Mouse (Mus musculus) intestine, embryonic 14.5 days (tissue): ENCODE data around the gene BC030867. TPM values are rescaled to one million over a fixed set of nuclear protein-coding genes. Genes with fewer than 3 reads are reported as not detected.

ENCODE experiments used
- ATAC-seq: fragments of 200-750 bp; cut with Nextera tagmentation; replicated peaks from 2 replicates; pipeline ENCODE4 v1.8.0; 2017; ENCODE audit warnings: low read depth, moderate number of reproducible peaks, moderate TSS enrichment, moderate library complexity; ENCODE audit not compliant: low FRiP score, low TSS enrichment
- DNase-seq: peaks from one replicate; pipeline ENCODE4 v3.0.0-alpha.2; 2018; ENCODE audit warnings: low spot score
- H3K27ac ChIP-seq: fragments of 300-500 bp; sonication (generic); 2 replicates; pipeline ENCODE4 v1.5.1; 2014; ENCODE audit warnings: low read depth, mild to moderate bottlenecking, control low read depth
- H3K27me3 ChIP-seq: fragments of 300-500 bp; sonication (generic); replicated peaks from 2 replicates; pipeline ENCODE4 v1.6.1; 2014; ENCODE audit warnings: low read length, control low read depth; ENCODE audit not compliant: control insufficient read depth, insufficient read depth
- H3K36me3 ChIP-seq: fragments of 300-500 bp; sonication (generic); 2 replicates; pipeline ENCODE4 v1.6.1; 2014; ENCODE audit warnings: low read length, control low read depth; ENCODE audit not compliant: control insufficient read depth, insufficient read depth
- H3K4me1 ChIP-seq: fragments of 300-500 bp; sonication (generic); replicated peaks from 2 replicates; pipeline ENCODE4 v1.6.1; 2014; ENCODE audit warnings: low read length, control low read depth, mixed read lengths; ENCODE audit not compliant: control insufficient read depth, insufficient read depth
- H3K4me2 ChIP-seq: fragments of 300-500 bp; sonication (generic); 2 replicates; pipeline ENCODE4 v1.6.1; 2014; ENCODE audit warnings: low read length
- H3K4me3 ChIP-seq: fragments of 300-500 bp; sonication (generic); 2 replicates; pipeline ENCODE4 v1.5.1; 2014; ENCODE audit warnings: low read depth, low read length, control low read depth, mixed read lengths
- H3K9ac ChIP-seq: fragments of 300-500 bp; sonication (generic); 2 replicates; pipeline ENCODE4 v1.6.1; 2014; ENCODE audit warnings: mild to moderate bottlenecking, low read length
- H3K9me3 ChIP-seq: fragments of 300-500 bp; sonication (generic); 2 replicates; pipeline ENCODE4 v1.6.1; 2016; ENCODE audit warnings: low read length, control low read depth; ENCODE audit not compliant: control insufficient read depth
- WGBS: fragments of 180-500 bp; shearing (Covaris S2); extraction: QIAGEN DNeasy Blood & Tissue Kit; methylation state at CpG from one replicate; pipeline ENCODE4 v1.1.7; 2014; 5-methylcytosine and 5-hydroxymethylcytosine counted together
- polyA plus RNA-seq: library from polyadenylated mRNA; unstranded; fragments of >200 nt; fragmentation: Nextera tagmentation; extraction: Ambion mirVana; gene quantifications from 2 replicates; pipeline ENCODE4 v1.2.1, GENCODE M21; 2014

Gene BC030867
- polyA plus RNA-seq, 1 experiment from 2014 or later: 16.5 TPM

- no peaks in the 10 kb centered on the region for H3K9me3 ChIP-seq
- H3K4me2 ChIP-seq: peak overlapping the region; percentile 69
- peak overlapping the region; percentile 88 for H3K9ac ChIP-seq
- DNase-seq (peak; percentile 51), ATAC-seq (no peak)
- peaks cover 16% of the 10 kb centered on the region for H3K4me1 ChIP-seq
- H3K27me3 ChIP-seq: no peaks in the 10 kb centered on the region
- peaks cover 41% of the 10 kb centered on the region for H3K36me3 ChIP-seq
- peak overlapping the region; percentile 82 for H3K4me3 ChIP-seq
- H3K27ac ChIP-seq: peak overlapping the region; percentile 99
- WGBS: 65% methylated on average over 12 of the region's 12 CpGs
These were observed 46.4 kb downstream of the BC030867 start for GRCm38 (mm10) chr11:102294887-102295597.

- WGBS: under 1% methylated on average over 43 of the region's 73 CpGs
- peak overlapping the region; percentile 69 for H3K4me2 ChIP-seq
These were observed 47.2 kb downstream of the BC030867 start for GRCm38 (mm10) chr11:102295598-102296471.

GRCm38 (mm10) chr11:102296491-102297472 is 48.1 kb downstream of the BC030867 start, which contains the start of gene Atxn7l3:
Gene Atxn7l3 (minus strand): TSS chr11:102296631.
- no peaks in the 10 kb centered on the region for H3K9me3 ChIP-seq
- peak within 1 kb of the TSS; percentile 88 for H3K9ac ChIP-seq
- no peaks in the 10 kb centered on the region for H3K27me3 ChIP-seq
- WGBS: under 1% methylated on average over 66 of the region's 125 CpGs
- H3K27ac ChIP-seq: peak within 1 kb of the TSS; percentile 99
- peaks cover 16% of the 10 kb centered on the region for H3K4me1 ChIP-seq
- H3K4me3 ChIP-seq: peak within 1 kb of the TSS; percentile 82
- DNase-seq (peak; percentile 96), ATAC-seq (peak; percentile 93)
- peak within 1 kb of the TSS; percentile 86 for H3K4me2 ChIP-seq
- peaks cover 23% of the 10 kb centered on the region for H3K36me3 ChIP-seq

More at GRCm38 (mm10) chr11:102295598-102296471, 47.2 kb downstream of the BC030867 start:
- peak overlapping the region; percentile 88 for H3K9ac ChIP-seq
- H3K27ac ChIP-seq: peak overlapping the region; percentile 99
- H3K4me1 ChIP-seq: peaks cover 16% of the 10 kb centered on the region
- peaks cover 33% of the 10 kb centered on the region for H3K36me3 ChIP-seq
- ATAC-seq: peak; percentile 44
- H3K9me3 ChIP-seq: no peaks in the 10 kb centered on the region
- no peaks in the 10 kb centered on the region for H3K27me3 ChIP-seq
- DNase-seq: peak; percentile 84
- peak overlapping the region; percentile 82 for H3K4me3 ChIP-seq

- Histone ChIP-seq H3K36me3 (peaks cover 13% of the 10 kb centered on the region), H3K4me2 (peak overlapping the region; percentile 86), H3K9ac (peak overlapping the region; percentile 88), H3K4me1 (peaks cover 16% of the 10 kb centered on the region), H3K27me3 (no peaks in the 10 kb centered on the region), H3K27ac (peak overlapping the region; percentile 99), H3K9me3 (no peaks in the 10 kb centered on the region), H3K4me3 (peak overlapping the region; percentile 82)
- DNase-seq: peak; percentile 64
- ATAC-seq: peak; percentile 30
- WGBS: 26% methylated on average over 27 of the region's 27 CpGs
These were observed 49.2 kb downstream of the BC030867 start for GRCm38 (mm10) chr11:102297577-102298556.

GRCm38 (mm10) chr11:102299839-102300238 is 51.2 kb downstream of the BC030867 start:
- H3K27ac ChIP-seq: no peak overlapping the region
- no peak overlapping the region for H3K4me3 ChIP-seq
- H3K4me1 ChIP-seq: peaks cover 12% of the 10 kb centered on the region
- DNase-seq (peak; percentile 85), ATAC-seq (no peak)
- 0% methylated on average over 1 of the region's 1 CpGs for WGBS
- no peak overlapping the region for H3K9ac ChIP-seq
- H3K36me3 ChIP-seq: no peaks in the 10 kb centered on the region
- no peaks in the 10 kb centered on the region for H3K9me3 ChIP-seq
- H3K27me3 ChIP-seq: no peaks in the 10 kb centered on the region
- H3K4me2 ChIP-seq: no peak overlapping the region

GRCm38 (mm10) chr11:102304141-102304540 is 55.5 kb downstream of the BC030867 start:
- Histone ChIP-seq H3K36me3 (peaks cover 35% of the 10 kb centered on the region), H3K9me3 (no peaks in the 10 kb centered on the region), H3K4me1 (peaks cover under 1% of the 10 kb centered on the region; the same call in 1 of the 2 replicates), H3K27ac (no peak overlapping the region), H3K4me3 (no peak overlapping the region), H3K9ac (no peak overlapping the region), H3K27me3 (no peaks in the 10 kb centered on the region), H3K4me2 (no peak overlapping the region)
- ATAC-seq: no peak
- no peak for DNase-seq
- 54% methylated on average over 2 of the region's 2 CpGs for WGBS

GRCm38 (mm10) chr11:102305359-102305758 is 56.7 kb downstream of the BC030867 start:
- no peak overlapping the region for H3K9ac ChIP-seq
- no peak for DNase-seq
- no peaks in the 10 kb centered on the region for H3K27me3 ChIP-seq
- 68% methylated on average over 3 of the region's 3 CpGs for WGBS
- no peak overlapping the region for H3K27ac ChIP-seq
- peaks cover 11% of the 10 kb centered on the region for H3K4me1 ChIP-seq
- no peak for ATAC-seq
- no peak overlapping the region for H3K4me2 ChIP-seq
- peaks cover 43% of the 10 kb centered on the region for H3K36me3 ChIP-seq
- no peaks in the 10 kb centered on the region for H3K9me3 ChIP-seq
- H3K4me3 ChIP-seq: no peak overlapping the region
